Mouse (Mus musculus): ENCODE measurements at regions not wholly inside any gene's neighbourhood (a gene's known extent, or its start where the extent isn't known, plus 50 kb on each side); places are given as distances from the start of the nearest gene placed in this dataset.

DNA sequence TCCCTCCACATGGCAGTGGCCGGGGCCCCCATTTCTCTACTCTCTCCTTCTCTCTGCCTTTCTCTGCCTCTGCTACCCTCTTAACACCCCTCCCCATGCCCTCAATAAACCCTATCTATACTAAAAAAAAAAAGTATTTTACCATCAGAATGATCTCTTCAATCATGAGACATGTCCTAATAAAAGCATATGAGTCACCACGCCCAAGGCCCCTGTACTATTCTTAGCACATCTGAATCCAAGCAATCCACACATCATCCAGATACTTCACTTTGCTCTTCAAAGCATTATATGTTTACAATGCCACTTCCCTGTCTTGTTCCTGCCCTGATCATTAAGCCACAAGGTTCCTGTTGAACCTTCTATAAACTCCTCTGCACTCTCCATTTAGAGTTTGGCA lies 1245.0 kb upstream of the Dsel start:
- DNase-seq = no peak

DNA sequence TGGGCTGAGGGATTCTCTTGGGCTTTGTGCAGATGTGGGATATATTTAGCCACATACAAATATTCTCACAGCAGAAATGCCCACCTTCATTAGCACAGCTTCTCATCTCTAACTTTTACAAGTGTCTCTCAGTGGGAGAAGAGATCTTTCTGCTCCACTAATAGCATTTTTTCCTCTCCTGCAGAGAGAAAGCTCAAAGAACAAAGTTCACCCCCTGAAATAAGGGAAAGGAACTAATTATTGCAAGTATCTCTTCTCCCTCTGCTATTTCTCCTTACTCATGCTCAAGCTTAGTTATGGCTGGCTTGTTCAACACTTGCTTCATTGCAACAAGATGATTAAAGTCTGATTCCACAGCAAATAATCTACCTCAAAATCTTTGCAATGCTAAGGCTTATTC lies 1231.4 kb upstream of the Dsel start:
- DNase-seq = peak; percentile 2

GRCm38 (mm10) chr1:113089466-113089865 lies 1224.7 kb upstream of the Dsel start:
- DNase-seq = no peak
